Mouse (Mus musculus): Measurements from ENCODE around the gene Npas2. TPM values are rescaled to one million over a fixed set of nuclear protein-coding genes. Genes with fewer than 3 reads are reported as not detected.

The Npas2 gene
- polyA plus RNA-seq, 1 experiment from 2014 or later, result 0.10 TPM

DNA sequence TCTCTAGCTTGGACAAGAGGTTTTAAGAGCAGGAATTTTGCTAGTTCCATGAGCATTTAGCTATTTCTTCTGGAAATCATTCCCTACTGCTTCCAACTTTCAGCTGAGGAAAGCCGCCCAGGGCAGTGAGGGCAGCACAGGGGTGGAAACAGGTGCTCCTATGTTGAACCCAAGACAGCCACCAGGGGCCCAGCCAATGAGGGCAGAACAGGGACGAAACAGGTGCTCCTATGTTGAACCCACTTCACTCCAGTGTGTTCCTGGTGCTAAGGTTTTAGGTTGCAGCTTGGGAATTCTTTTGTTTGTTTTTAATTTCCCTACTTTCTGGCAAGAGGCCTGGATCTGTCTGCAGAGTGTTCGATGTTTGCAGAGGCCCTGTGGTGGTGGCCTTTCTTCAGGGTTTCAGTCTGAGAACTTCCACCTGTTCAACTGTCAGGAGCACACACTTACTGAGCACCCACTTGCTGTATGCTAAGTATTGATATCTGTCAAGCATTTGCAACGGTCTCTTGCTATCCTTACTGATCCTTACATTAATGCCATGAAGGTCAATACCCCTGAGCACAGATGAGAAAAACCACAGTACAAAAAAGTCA, 109.6 kb downstream of the Npas2 start:
- Histone ChIP-seq H3K36me3 (no peaks in the 10 kb centered on the region), H3K4me3 (no peak overlapping the region), H3K4me1 (peaks cover 11% of the 10 kb centered on the region), H3K9me3 (no peaks in the 10 kb centered on the region), H3K27me3 (ENCODE audit: insufficient read depth, poor library complexity, severe bottlenecking) (0 out of 2 replicates have a peak, but pooled peaks cover 3% of the 10 kb centered on the region), H3K27ac (no peak overlapping the region)
- WGBS, result 72% methylated on average over 4 of the region's 4 CpGs
- no peak for DNase-seq (ENCODE audit: low spot score)

DNA sequence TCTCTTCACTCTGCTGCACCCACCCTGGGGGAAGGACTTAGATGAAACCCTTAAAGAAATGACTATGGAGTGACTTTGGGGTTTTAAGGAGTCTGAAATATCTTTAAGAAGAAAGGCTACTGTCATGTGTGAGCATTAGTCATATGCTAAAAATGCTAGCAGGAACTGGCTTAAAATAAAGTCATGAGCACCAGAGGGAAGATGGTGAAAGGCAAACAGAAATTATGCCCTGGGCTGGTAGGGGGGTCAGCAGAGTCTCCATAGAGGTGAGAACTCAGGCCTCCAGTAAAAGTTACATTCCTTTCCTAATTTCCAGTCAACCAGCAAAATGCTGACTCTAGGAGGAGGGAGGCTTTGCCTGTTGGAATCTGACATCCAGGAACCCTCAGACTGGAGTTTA, 113.8 kb downstream of the Npas2 start:
- DNase-seq (ENCODE audit: low spot score), result no peak
- H3K27ac ChIP-seq, result no peak overlapping the region
- no peaks in the 10 kb centered on the region for H3K9me3 ChIP-seq
- no peaks in the 10 kb centered on the region for H3K36me3 ChIP-seq
- no peaks in the 10 kb centered on the region for H3K27me3 ChIP-seq (ENCODE audit: insufficient read depth, poor library complexity, severe bottlenecking)
- peaks cover 17% of the 10 kb centered on the region for H3K4me1 ChIP-seq
- H3K4me3 ChIP-seq, result no peak overlapping the region

DNA sequence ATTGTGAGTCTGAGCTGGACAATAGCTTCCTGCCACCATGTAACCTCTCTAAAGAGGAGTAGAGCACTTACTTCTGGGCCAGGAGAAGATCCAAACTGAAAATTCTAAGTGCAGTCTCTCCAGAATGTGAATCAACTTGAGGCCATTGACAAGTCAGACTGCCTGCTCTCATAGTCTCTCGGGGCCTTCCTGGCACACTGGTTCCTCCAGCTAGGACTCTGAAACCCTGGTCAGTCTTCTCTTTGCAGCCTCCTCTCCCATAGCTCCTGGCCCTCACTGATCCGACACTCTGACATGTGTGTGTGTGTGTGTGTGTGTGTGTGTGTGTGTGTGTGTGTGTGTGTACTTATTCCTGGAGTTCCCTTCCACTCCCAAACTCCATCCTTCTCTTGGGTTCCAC, 114.4 kb downstream of the Npas2 start:
- H3K27ac ChIP-seq, result no peak overlapping the region
- no peaks in the 10 kb centered on the region for H3K9me3 ChIP-seq
- no peak overlapping the region for H3K4me3 ChIP-seq
- peaks cover 17% of the 10 kb centered on the region for H3K4me1 ChIP-seq
- 59% methylated on average over 1 of the region's 2 CpGs for WGBS
- H3K36me3 ChIP-seq, result no peaks in the 10 kb centered on the region
- no peak for DNase-seq (ENCODE audit: low spot score)
- no peaks in the 10 kb centered on the region for H3K27me3 ChIP-seq (ENCODE audit: insufficient read depth, poor library complexity, severe bottlenecking)

DNA sequence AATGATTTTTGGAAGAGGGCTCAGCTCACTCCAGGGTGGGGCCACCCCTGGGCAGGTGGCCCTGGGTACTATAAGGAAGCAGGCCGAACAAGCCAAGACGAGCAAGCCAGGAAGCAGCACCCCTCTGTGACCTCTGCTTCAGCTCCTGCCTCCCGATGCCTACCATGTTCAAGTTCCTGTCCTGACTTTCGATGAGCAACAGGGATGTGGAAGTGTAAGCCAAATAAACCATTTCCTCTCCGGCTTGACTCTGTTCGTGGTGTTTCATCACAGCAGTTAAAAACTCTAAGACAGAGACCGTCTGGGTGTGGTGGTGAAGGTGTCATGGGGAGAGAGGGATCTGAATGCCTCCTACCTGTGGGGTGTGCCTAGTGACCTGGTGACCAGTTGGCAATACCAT, 116.0 kb downstream of the Npas2 start:
- peaks cover 17% of the 10 kb centered on the region for H3K4me1 ChIP-seq
- H3K4me3 ChIP-seq, result no peak overlapping the region
- no peak overlapping the region for H3K27ac ChIP-seq
- WGBS, result 80% methylated on average over 7 of the region's 7 CpGs
- no peaks in the 10 kb centered on the region for H3K27me3 ChIP-seq (ENCODE audit: insufficient read depth, poor library complexity, severe bottlenecking)
- no peaks in the 10 kb centered on the region for H3K36me3 ChIP-seq
- H3K9me3 ChIP-seq, result no peaks in the 10 kb centered on the region
- no peak for DNase-seq (ENCODE audit: low spot score)

DNA sequence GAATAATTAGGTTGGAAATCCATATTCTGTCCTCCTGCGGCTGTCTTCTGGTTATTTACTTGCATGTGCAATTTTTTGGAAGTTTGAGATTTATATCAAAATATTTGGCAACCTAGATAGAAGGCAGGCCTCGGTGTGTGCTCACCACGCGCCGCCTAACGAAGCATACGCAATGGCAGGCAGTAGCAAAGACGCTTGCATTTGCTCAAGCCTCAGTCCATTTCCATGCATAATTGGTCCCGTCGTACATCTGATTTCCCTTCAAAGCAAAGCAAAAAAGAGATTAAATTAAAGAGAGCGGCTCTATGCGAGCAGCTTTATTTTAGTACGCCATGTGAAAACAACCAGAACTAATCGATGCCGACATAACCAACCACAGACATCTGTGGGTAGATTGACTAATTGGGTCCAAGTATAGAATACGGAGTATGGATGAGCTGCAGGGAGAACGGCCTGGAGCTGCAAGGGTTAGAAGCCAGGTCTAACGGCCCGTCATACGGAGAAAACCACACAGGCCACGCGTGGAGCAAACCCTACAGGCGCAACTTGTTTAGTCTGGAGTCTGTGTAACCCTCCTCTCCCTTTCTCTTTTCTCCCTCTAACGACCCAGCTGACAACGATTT, 118.9 kb downstream of the Npas2 start:
- H3K4me3 ChIP-seq, result no peak overlapping the region
- H3K9me3 ChIP-seq, result no peaks in the 10 kb centered on the region
- H3K4me1 ChIP-seq, result peaks cover 8% of the 10 kb centered on the region; the same call in 1 of the 2 replicates
- no peak overlapping the region for H3K27ac ChIP-seq
- no peaks in the 10 kb centered on the region for H3K36me3 ChIP-seq
- H3K27me3 ChIP-seq (ENCODE audit: insufficient read depth, poor library complexity, severe bottlenecking), result no peaks in the 10 kb centered on the region
- 88% methylated on average over 25 of the region's 25 CpGs for WGBS
- DNase-seq (ENCODE audit: low spot score), result no peak

DNA sequence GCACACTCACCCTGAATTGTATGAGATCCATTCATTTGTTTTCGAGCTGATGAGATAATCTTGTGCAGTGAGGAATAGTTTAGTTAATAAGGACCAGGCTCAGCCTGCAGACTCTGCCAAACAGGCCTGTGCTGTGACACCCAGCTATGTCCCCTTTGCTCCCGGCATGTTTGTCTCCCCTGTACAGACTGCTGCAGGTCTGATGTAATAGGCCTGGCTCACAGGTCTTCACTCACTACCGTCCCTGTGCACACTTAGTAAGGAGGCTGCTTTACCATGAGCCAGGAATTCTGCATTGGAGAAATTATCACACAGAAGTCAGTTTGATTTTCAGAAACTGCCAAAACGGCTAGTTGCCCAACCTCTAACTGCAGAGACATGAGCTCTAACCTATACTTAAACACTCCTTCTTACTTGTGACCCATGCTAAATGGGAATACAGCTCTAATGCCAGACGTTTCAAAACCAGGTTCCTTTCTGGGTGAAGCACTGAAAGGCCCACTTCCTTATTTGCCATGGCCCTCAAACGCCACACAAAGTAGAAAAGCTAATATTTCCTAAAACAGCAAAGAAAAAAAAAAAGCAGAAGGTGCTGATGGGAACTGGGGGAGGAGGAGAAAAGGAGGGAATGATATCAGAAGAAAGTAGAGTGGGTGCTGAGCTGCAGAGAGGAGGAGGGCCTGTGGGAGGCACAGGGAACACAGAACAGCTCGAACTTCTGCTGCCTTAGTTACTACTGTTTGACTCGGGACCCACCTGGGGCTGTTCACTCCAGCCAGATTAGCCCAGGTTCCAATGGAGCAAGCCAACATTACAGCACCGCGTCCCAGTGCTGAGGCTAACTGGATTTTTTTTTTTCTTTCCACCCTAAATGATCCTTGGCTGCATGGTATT, 120.1 kb downstream of the Npas2 start:
- Histone ChIP-seq H3K27ac (no peak overlapping the region), H3K36me3 (no peaks in the 10 kb centered on the region), H3K27me3 (ENCODE audit: insufficient read depth, poor library complexity, severe bottlenecking) (no peaks in the 10 kb centered on the region), H3K4me3 (no peak overlapping the region), H3K9me3 (no peaks in the 10 kb centered on the region), H3K4me1 (peaks cover 4% of the 10 kb centered on the region; the same call in 1 of the 2 replicates)
- WGBS, result 66% methylated on average over 10 of the region's 10 CpGs
- DNase-seq (ENCODE audit: low spot score), result no peak

DNA sequence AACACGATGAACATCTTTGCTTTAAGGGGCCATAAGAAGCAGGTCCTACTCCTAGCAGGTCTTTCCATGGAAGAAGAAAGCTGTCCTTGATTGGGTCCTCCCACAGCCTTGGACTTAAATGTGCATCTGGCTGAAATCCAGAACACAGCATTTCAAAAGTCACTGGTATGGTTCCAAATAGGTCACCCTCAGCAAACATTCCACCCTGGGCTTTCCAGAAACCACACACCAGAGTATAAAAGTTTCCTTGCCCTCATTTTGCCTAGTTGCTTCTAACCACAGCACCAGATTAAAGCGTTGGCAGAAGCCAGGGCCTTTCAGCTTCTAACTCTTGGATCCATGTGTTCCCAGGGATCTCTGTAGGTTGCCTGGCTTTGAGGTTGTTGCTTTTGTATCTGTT, 124.4 kb downstream of the Npas2 start:
- no peak for DNase-seq (ENCODE audit: low spot score)
- 80% methylated on average over 2 of the region's 2 CpGs for WGBS
- Histone ChIP-seq H3K9me3 (no peaks in the 10 kb centered on the region), H3K4me1 (no peaks in the 10 kb centered on the region), H3K27ac (no peak overlapping the region), H3K27me3 (ENCODE audit: insufficient read depth, poor library complexity, severe bottlenecking) (no peaks in the 10 kb centered on the region), H3K4me3 (no peak overlapping the region), H3K36me3 (no peaks in the 10 kb centered on the region)

DNA sequence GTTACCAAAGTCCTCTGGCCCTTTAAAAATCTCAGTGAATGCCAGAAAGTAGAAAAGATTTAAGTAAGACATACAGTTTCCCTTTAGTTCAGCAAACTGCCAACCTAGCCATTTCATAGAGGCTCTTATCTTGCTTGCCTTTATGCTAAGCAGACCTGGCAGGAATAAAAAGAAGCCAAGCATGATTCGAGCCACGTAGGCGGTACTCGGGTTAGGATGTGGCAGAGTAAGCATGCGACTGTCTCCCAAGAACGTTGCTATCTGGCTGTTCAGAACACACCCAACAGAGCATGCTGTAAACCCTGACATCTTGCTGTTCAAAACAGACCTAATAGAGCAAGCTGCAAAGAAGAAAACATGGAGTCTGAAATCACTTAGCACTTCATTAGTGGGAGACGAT, 125.3 kb downstream of the Npas2 start:
- DNase-seq (ENCODE audit: low spot score), result no peak
- Histone ChIP-seq H3K27ac (no peak overlapping the region), H3K4me1 (no peaks in the 10 kb centered on the region), H3K27me3 (ENCODE audit: insufficient read depth, poor library complexity, severe bottlenecking) (no peaks in the 10 kb centered on the region), H3K4me3 (no peak overlapping the region), H3K9me3 (no peaks in the 10 kb centered on the region), H3K36me3 (no peaks in the 10 kb centered on the region)
- 77% methylated on average over 7 of the region's 7 CpGs for WGBS

DNA sequence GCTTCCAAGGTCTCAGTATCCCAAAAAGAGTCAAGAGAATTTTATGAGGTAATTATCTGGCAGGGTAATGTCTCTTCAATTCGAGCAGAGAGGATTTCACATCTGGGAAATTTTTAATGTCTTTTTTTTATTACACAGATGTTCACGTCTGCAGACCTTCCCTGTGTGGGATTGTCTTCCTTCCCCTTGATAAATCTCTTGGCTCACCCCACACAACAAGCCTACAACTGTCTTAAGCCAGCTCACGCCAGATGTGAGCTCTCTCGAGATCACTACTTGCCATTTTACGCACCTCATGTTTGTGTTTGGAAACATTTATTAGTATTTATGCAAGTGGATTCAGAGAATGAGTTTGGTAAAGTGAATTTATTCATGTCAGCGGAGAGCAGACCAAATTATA, 128.4 kb downstream of the Npas2 start:
- no peak overlapping the region for H3K4me3 ChIP-seq
- no peaks in the 10 kb centered on the region for H3K36me3 ChIP-seq
- no peak overlapping the region for H3K27ac ChIP-seq
- H3K27me3 ChIP-seq (ENCODE audit: insufficient read depth, poor library complexity, severe bottlenecking), result no peaks in the 10 kb centered on the region
- H3K9me3 ChIP-seq, result no peaks in the 10 kb centered on the region
- DNase-seq (ENCODE audit: low spot score), result no peak
- WGBS, result 79% methylated on average over 6 of the region's 6 CpGs
- H3K4me1 ChIP-seq, result 0 out of 2 replicates have a peak, but pooled peaks cover under 1% of the 10 kb centered on the region

DNA sequence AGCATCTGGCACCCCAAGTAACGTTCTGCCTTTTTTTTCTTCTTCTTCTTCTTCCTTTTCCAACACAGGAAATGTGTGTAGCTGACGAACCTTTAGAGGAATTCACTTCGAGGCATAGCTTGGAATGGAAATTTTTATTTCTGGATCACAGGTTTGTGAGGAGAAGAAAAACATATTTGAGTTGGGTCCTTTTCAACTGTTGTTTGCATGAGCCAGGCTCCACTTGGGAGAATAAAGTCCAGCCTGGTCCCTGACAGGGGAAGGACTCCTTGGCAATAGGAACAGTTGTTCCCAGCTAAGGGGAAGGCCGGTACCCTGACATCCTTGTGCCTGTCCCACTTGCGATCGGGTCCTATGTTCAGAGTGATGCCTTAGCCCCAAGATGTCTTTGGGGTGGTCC, 131.7 kb downstream of the Npas2 start:
- H3K4me3 ChIP-seq, result no peak overlapping the region
- 88% methylated on average over 6 of the region's 6 CpGs for WGBS
- H3K9me3 ChIP-seq, result no peaks in the 10 kb centered on the region
- no peak for DNase-seq (ENCODE audit: low spot score)
- no peak overlapping the region for H3K27ac ChIP-seq
- H3K4me1 ChIP-seq, result peaks cover 9% of the 10 kb centered on the region; the same call in 1 of the 2 replicates
- H3K36me3 ChIP-seq, result no peaks in the 10 kb centered on the region
- H3K27me3 ChIP-seq (ENCODE audit: insufficient read depth, poor library complexity, severe bottlenecking), result no peaks in the 10 kb centered on the region

DNA sequence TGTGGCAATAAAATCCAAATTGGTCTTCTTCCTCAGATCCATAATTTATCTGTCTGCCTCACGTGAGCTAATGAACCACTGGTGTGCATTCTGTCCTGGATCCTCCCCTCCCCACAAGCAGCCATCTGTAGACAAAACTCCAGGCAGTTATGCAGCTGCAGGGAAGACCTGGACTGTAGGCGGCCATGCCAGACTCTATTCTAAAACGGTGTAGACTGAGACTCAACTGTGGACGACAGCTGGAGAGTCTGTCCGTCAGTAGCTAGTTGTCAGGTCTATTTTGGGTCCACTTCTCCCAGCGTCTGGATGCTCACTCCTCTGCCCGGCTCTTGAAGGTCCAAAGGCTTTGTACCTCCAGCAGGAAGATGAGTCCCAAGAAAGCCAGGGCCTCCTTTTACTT, 134.0 kb downstream of the Npas2 start:
- Histone ChIP-seq H3K27me3 (ENCODE audit: insufficient read depth, poor library complexity, severe bottlenecking) (no peaks in the 10 kb centered on the region), H3K4me3 (no peak overlapping the region), H3K27ac (no peak overlapping the region), H3K4me1 (peaks cover 19% of the 10 kb centered on the region), H3K9me3 (no peaks in the 10 kb centered on the region), H3K36me3 (no peaks in the 10 kb centered on the region)
- WGBS, result 51% methylated on average over 7 of the region's 7 CpGs
- DNase-seq (ENCODE audit: low spot score), result no peak

DNA sequence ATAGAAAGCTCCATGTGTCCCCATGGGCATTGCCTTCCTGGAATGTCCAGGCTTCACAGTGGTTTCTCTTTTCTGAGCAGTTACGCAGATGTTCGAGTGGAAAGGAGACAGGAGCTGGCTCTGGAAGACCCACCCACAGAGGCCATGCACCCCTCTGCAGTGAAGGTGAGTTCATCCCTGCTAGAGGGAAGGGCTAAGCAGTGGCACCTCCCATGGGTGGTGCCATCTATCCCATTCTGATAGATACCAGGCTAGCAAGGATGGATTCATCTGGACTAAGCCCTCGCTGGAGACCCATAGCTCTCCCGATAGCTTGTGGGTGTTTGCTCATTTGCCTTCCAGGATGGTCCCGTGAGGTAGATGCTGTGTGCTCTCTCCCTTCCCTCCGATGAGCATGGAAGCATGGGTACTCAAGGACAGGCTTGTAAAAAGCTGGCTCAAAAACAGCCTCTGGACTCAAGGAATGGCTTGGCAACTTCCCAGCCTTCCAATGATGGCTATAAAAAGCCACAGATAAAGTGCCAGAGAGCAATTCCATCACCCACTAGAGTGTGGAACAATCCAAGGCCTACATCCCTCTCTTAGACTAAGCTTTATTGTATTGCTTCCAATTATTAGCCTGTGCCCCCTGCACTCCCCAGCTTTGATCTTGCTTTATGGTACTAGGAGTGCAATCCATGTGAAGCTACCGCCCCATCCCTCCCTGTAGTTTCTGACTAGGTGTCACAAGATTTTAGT, 137.5 kb downstream of the Npas2 start:
- Histone ChIP-seq H3K4me3 (no peak overlapping the region), H3K27me3 (ENCODE audit: insufficient read depth, poor library complexity, severe bottlenecking) (peaks cover 24% of the 10 kb centered on the region), H3K9me3 (no peaks in the 10 kb centered on the region), H3K27ac (0 out of 2 replicates have a peak overlapping the region, but pooled peaks have one; percentile 25), H3K4me1 (peaks cover 28% of the 10 kb centered on the region), H3K36me3 (no peaks in the 10 kb centered on the region)
- WGBS, result 67% methylated on average over 7 of the region's 7 CpGs
- DNase-seq (ENCODE audit: low spot score), result no peak

DNA sequence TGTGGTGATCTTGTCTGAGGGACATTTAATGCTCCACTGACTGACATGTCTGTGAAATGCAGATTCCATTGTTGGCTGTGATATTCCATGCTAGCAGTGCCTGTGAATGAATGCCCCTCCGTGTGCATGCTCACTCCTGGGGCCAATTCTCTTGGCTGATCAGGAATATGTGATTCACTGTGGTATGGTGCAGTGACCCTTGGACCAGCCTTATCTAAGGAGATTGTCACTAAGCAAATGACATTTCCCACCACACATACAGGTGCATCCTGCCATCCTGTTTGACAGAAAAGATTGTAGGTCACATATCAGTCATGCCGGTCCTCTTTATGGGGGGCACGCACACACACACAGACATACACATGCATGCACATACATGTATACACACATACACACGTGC, 138.9 kb downstream of the Npas2 start:
- DNase-seq (ENCODE audit: low spot score), result no peak
- 79% methylated on average over 4 of the region's 4 CpGs for WGBS
- Histone ChIP-seq H3K9me3 (no peaks in the 10 kb centered on the region), H3K27ac (no peak overlapping the region), H3K36me3 (no peaks in the 10 kb centered on the region), H3K4me1 (peaks cover 27% of the 10 kb centered on the region), H3K4me3 (no peak overlapping the region), H3K27me3 (ENCODE audit: insufficient read depth, poor library complexity, severe bottlenecking) (peaks cover 32% of the 10 kb centered on the region)

Measured in heart, embryonic 10.5 days (tissue).